Mouse (Mus musculus) embryonic facial prominence, embryonic 13.5 days (tissue): ENCODE measurements around the gene Gm3453. TPM values are rescaled to one million over a fixed set of nuclear protein-coding genes. Genes with fewer than 3 reads are reported as not detected.
"Not testable (repeated sequence)": the region's sequence is repeated elsewhere in the genome, so short reads cannot be mapped to it uniquely, and the experiment has no call there.

Experiments
- ATAC-seq: fragments of 200-750 bp; cut with Nextera tagmentation; 2 replicates; pipeline ENCODE4 v1.8.0; 2017; ENCODE audit warnings: low read depth; ENCODE audit not compliant: insufficient number of reproducible peaks, insufficient read depth, low FRiP score, low TSS enrichment
- H3K27ac ChIP-seq: fragments of 300-500 bp; sonication (generic); 2 replicates; pipeline ENCODE4 v1.5.1; 2015; ENCODE audit warnings: moderate library complexity, mild to moderate bottlenecking, inconsistent platforms
- H3K27me3 ChIP-seq: fragments of 300-500 bp; sonication (generic); 2 replicates; pipeline ENCODE4 v1.6.1; 2015; ENCODE audit warnings: mild to moderate bottlenecking, inconsistent platforms
- H3K36me3 ChIP-seq: fragments of 300-500 bp; sonication (generic); 2 replicates; pipeline ENCODE4 v1.6.1; 2015; ENCODE audit warnings: mild to moderate bottlenecking, inconsistent platforms
- H3K4me1 ChIP-seq: fragments of 300-500 bp; sonication (generic); 2 replicates; pipeline ENCODE4 v1.6.1; 2015; ENCODE audit warnings: inconsistent platforms
- H3K4me2 ChIP-seq: fragments of 300-500 bp; sonication (generic); 2 replicates; pipeline ENCODE4 v1.6.1; 2015; ENCODE audit warnings: moderate library complexity, mild to moderate bottlenecking, inconsistent platforms
- H3K4me3 ChIP-seq: fragments of 300-500 bp; sonication (generic); 2 replicates; pipeline ENCODE4 v1.5.1; 2015; ENCODE audit warnings: mild to moderate bottlenecking, inconsistent platforms
- H3K9ac ChIP-seq: fragments of 300-500 bp; sonication (generic); 2 replicates; pipeline ENCODE4 v1.6.1; 2015; ENCODE audit warnings: mild to moderate bottlenecking, inconsistent platforms
- H3K9me3 ChIP-seq: fragments of 300-500 bp; sonication (generic); 2 replicates; pipeline ENCODE4 v1.6.1; 2016; ENCODE audit warnings: inconsistent platforms
- WGBS: fragments of 180-500 bp; shearing (Covaris S2); methylation state at CpG from one replicate; pipeline ENCODE4 v1.1.7; 2015; ENCODE audit warnings: mixed read lengths; 5-methylcytosine and 5-hydroxymethylcytosine counted together
- polyA plus RNA-seq: library from polyadenylated mRNA; unstranded; fragments of >200 nt; fragmentation: Nextera tagmentation; extraction: Ambion mirVana; gene quantifications from 2 replicates; pipeline ENCODE4 v1.2.1, GENCODE M21; 2015

Gm3453 gene
- polyA plus RNA-seq, result not detected in 2 replicates

DNA sequence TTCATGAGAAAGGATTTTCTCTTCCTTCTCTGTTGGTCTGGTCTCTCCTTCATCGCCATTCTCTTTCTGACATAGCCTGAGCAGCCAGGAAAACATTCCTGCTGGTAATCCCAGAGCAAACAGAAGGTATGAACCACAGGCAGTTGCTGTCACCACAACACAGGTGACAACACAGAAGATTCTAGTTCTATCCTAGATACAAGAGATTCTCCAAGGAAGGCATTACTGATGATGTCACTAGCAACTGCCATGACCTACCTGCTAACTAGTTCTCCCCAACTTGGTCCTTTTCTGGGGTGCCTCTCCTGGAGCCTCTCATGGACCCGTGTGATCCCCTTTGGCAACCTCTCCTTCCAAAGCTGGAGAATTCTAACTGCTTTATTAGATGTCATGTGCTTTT, at the start of gene Gm3453:
Gene Gm3453 (minus strand): TSS at position 101 of the 400 bp plus-strand sequence.
- H3K4me3 ChIP-seq, H3K4me1 ChIP-seq, H3K27me3 ChIP-seq, H3K9me3 ChIP-seq, H3K36me3 ChIP-seq, H3K4me2 ChIP-seq, H3K27ac ChIP-seq, H3K9ac ChIP-seq, ATAC-seq: not testable (repeated sequence)
- 67% methylated on average over 2 of the region's 2 CpGs for WGBS

DNA sequence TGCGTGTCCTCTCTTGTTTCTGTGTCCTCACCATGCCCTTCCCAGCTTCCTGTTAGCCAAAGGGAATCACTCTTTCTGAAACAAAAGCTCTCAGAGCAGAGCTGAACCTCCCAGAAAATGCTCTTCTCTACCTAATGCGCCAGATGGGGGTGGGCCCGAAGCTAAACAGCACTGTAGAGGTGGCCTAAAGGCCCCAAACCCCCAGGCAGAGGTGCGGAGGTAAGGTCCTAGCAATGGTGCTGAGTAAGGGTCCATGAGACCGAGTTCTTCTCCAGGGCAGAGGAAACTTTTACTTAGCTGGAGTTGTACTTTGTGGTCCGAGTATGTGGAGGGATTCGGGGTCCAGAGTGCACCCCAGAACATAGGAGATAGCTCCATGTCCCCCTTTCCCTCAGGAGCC, 8.2 kb upstream of the Gm3453 start:
- H3K27ac ChIP-seq, H3K9me3 ChIP-seq, H3K4me3 ChIP-seq, ATAC-seq, H3K9ac ChIP-seq, H3K4me2 ChIP-seq, H3K4me1 ChIP-seq, H3K27me3 ChIP-seq, H3K36me3 ChIP-seq: not testable (repeated sequence)
- 70% methylated on average over 7 of the region's 7 CpGs for WGBS

DNA sequence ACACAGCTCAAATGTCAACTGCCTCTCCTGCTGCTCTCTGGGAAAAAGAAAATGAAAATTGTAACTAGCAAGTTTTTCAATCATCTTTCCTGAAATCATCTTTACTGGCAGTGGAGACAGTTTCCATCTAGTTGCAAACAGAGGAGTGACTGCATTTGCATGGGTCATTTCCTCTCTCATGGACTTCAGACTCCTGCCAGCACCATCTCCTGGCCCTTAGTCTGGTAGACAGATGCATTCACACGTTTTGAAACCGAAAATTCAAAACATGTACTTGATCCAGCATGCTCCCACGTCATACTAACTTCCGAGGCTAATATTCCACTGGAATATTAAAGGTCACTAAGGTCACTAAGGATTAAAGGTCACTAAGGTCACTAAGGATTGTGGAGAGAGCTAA, 16.5 kb downstream of the Gm3453 start:
- not testable (repeated sequence) for H3K4me2 ChIP-seq, H3K9ac ChIP-seq, H3K9me3 ChIP-seq, H3K36me3 ChIP-seq, H3K27ac ChIP-seq, ATAC-seq, H3K4me3 ChIP-seq, H3K4me1 ChIP-seq, H3K27me3 ChIP-seq
- 19% methylated on average over 4 of the region's 4 CpGs for WGBS

DNA sequence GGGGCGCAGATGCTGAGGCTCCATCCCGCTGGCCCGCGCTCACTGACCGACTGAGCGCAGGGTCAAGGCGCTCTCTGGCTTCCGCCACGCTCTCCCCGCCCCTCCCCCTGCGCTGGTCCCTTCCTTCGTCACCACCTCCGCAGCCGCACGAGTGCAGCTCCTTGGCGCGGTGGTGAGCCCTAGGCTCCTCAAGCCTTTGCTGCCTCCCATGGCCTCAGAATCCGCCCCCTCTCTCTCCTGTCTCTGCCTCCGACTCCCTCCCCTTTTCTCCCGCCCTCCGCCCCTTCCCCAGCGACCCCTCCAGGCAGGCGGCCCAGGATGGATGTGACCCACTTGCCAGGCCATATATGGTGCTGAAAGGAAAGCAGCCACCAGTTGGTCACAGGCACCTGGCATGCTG, 17.3 kb downstream of the Gm3453 start, which contains the start of gene Gm3248:
Gene Gm3248 (minus strand): TSS at position 111 of the 400 bp plus-strand sequence.
- H3K9me3 ChIP-seq, H3K4me1 ChIP-seq, H3K27ac ChIP-seq, ATAC-seq, H3K27me3 ChIP-seq, H3K36me3 ChIP-seq: not testable (repeated sequence)
- WGBS, result 0% methylated on average over 21 of the region's 23 CpGs
- Histone ChIP-seq H3K4me2 (peak within 1 kb of the TSS; percentile 83), H3K4me3 (peak within 1 kb of the TSS; percentile 47), H3K9ac (peak within 1 kb of the TSS; percentile 51; the same call in 1 of the 2 replicates)

DNA sequence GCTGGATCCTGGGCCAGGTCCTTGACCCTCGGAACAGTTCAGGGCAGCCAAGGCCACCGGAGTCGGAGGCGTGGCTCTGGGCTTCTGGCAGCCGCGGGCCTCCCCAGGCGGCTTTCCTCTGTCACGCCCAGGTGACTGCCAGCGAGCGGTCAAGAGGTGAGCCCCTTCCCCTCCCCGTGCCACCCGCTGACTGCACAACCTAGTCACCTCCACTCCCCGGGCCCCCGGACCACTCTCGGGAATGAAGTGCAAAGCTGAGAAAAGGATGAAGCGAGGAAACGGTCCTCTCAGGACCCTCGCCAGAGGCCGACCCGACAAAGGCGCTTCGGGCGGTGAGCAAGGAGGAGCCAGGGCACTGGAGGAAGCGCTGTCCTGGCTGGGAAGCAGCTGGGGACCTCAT, 17.8 kb downstream of the Gm3453 start:
- H3K27me3 ChIP-seq, H3K4me1 ChIP-seq, H3K9me3 ChIP-seq, H3K27ac ChIP-seq, ATAC-seq, H3K36me3 ChIP-seq: not testable (repeated sequence)
- peak overlapping the region; percentile 47 for H3K4me3 ChIP-seq
- WGBS, result under 1% methylated on average over 23 of the region's 24 CpGs
- H3K9ac ChIP-seq, result peak overlapping the region; percentile 51; the same call in 1 of the 2 replicates
- H3K4me2 ChIP-seq, result peak overlapping the region; percentile 83

DNA sequence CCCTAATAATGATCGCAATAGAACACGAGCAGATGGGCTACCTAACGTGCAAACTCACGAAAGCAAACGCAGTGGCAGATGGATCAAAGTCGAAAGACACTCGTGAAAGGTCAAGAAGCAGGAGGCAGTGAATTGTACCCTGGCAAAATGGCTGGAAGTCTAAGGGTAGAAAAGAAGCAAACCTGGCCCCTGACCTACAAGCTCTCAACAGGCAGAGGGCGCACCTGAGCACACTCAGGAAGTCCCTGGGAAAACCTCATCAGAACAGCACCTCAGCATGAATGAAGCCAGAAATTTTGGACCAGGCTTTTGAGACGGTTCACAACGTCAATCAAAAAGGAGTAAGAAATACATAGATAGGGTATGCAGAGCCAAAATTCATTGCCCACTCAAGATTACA, 18.5 kb downstream of the Gm3453 start:
- not testable (repeated sequence) for H3K36me3 ChIP-seq, H3K9ac ChIP-seq, H3K27ac ChIP-seq, H3K9me3 ChIP-seq, H3K4me3 ChIP-seq, H3K27me3 ChIP-seq, H3K4me2 ChIP-seq, H3K4me1 ChIP-seq, ATAC-seq
- 16% methylated on average over 5 of the region's 10 CpGs for WGBS

DNA sequence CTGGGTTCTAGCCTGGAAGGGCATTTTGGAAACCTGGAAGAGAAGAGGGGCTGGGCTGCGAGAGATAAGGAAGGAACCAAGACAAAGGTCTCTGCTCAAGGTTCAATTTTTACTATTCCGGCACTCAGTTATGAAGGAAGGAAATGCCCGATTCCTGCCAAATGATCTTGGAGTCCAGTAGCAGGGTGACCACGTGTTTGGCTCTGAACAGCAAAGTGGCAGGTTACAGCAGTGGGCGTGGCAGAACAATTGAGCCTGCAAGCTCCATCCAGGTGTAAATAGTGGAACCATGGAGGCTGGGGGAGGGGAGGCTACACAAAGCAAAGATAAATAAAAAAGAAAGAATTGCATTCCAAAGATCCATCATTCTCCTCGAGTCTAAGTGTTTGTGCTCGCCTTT, 55.7 kb downstream of the Gm3453 start:
- not testable (repeated sequence) for H3K4me2 ChIP-seq, H3K4me1 ChIP-seq, H3K4me3 ChIP-seq, H3K36me3 ChIP-seq, H3K27ac ChIP-seq, H3K27me3 ChIP-seq, H3K9me3 ChIP-seq, H3K9ac ChIP-seq, ATAC-seq
- 76% methylated on average over 7 of the region's 7 CpGs for WGBS

Other genes with a start within 250 kb of the Gm3453 start
- not detected in 2 replicates for gene Gm3373, start 237.6 kb downstream of the Gm3453 start, polyA plus RNA-seq
- 0.84 and 1.1 TPM in 2 replicates for gene Gm3383, start 171.2 kb downstream of the Gm3453 start, polyA plus RNA-seq
- gene Gm3424, start 148.8 kb downstream of the Gm3453 start, polyA plus RNA-seq, result not detected in 2 replicates
- not detected in 2 replicates for gene Gm8237, start 98.8 kb downstream of the Gm3453 start, polyA plus RNA-seq
- 0.28 and 0.30 TPM in 2 replicates for gene Gm3248, start 17.4 kb downstream of the Gm3453 start, polyA plus RNA-seq
- gene Gm6337, start 79.1 kb upstream of the Gm3453 start, polyA plus RNA-seq, result not detected in 2 replicates
- 0.98 and 2.1 TPM in 2 replicates for gene Gm8206, start 114.8 kb upstream of the Gm3453 start, polyA plus RNA-seq
- gene Gm3468, start 129.5 kb upstream of the Gm3453 start, polyA plus RNA-seq, result 1.6 and 2.2 TPM in 2 replicates
- not detected in 2 replicates for gene Gm3476, start 146.7 kb upstream of the Gm3453 start, polyA plus RNA-seq
- not detected in 2 replicates for gene Gm21560, start 240.2 kb upstream of the Gm3453 start, polyA plus RNA-seq